21 mouse cellular contexts compared by ENCODE assay signal in the genomic region with DNA sequence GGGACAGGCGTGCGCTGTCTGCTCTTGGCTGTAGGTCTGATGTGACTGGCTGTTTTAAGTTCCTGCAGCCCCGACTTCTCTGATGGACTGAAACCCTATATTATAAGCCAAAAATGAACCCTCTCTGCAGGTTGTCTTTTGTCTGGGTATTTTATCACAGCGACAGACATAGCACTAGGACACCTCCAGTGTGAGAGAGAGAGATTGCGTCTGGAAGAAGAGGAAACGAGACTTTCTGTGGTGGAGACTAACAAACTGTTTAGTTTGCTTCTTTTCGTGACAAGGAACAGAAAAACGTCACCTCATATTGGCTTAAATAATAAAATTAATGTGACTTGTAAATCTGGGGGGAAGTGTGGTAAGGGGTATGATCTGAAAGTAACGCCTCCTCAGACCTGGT. TPM values are rescaled to one million over a fixed set of nuclear protein-coding genes. Genes with fewer than 3 reads are reported as not detected.
DNase-seq lines count a peak whose midpoint lies in the region; ATAC-seq and TF ChIP-seq lines count a peak whose summit lies in the region.
"Had no signal": no experiment of that assay in that cellular context is flagged by ENCODE, and none has a peak within 500 bp of the region (broad histone marks: within the 10 kb centered on the region; RNA-seq: fewer than 3 reads in every experiment).

No protein-coding gene starts in this region.

- no peaks in the 10 kb centered on the region for H3K27me3 ChIP-seq in lung, postnatal 0 days (replicated peaks; ENCODE audit: insufficient read depth, low read length)
- no peaks in the 10 kb centered on the region for H3K27me3 ChIP-seq in splenic B cell, adult 2 months (ENCODE audit: control insufficient read depth, insufficient read depth, low read length, poor library complexity, severe bottlenecking)
- peaks cover 4% of the 10 kb centered on the region; the same call in 1 of the 2 replicates for H3K27me3 ChIP-seq in neural tube, embryonic 15.5 days (replicated peaks)

- TF ChIP-seq CTCF in lung, postnatal 0 days (IDR thresholded peaks at IDR 0.05): no peak
- TF ChIP-seq CTCF in bone marrow, adult 2 months (IDR thresholded peaks at IDR 0.05; ENCODE audit: control insufficient read depth, insufficient read depth, low read length): no peak

- H3K79me2 ChIP-seq in macrophage (ENCODE audit: inconsistent target): peaks cover 4% of the 10 kb centered on the region

- H3K4me2 ChIP-seq in lung, postnatal 0 days (replicated peaks; ENCODE audit: low read depth, low read length): no peak overlapping the region
- no peak overlapping the region for H3K4me2 ChIP-seq in neural tube, embryonic 15.5 days
- H3K4me2 ChIP-seq: forebrain, embryonic 13.5 days; heart, embryonic 13.5 days; hindbrain, embryonic 12.5 days had no signal

- H3K36me3 ChIP-seq in lung, postnatal 0 days (ENCODE audit: insufficient read depth, low read length): no peaks in the 10 kb centered on the region
- H3K36me3 ChIP-seq in macrophage (ENCODE audit: inconsistent target): no peaks in the 10 kb centered on the region
- H3K36me3 ChIP-seq in splenic B cell, adult 2 months (ENCODE audit: control insufficient read depth, insufficient read depth, low read length, poor library complexity, severe bottlenecking): no peaks in the 10 kb centered on the region
- H3K36me3 ChIP-seq in neural tube, embryonic 15.5 days: no peaks in the 10 kb centered on the region
- H3K36me3 ChIP-seq: embryonic facial prominence, embryonic 10.5 days; heart, embryonic 13.5 days; hindbrain, embryonic 12.5 days had no signal

- H3K4me3 ChIP-seq in lung, postnatal 0 days (ENCODE audit: low read depth, low read length): no peak overlapping the region
- no peak overlapping the region for H3K4me3 ChIP-seq in bone marrow, adult 2 months (replicated peaks; ENCODE audit: control insufficient read depth, low read depth, low read length)
- H3K4me3 ChIP-seq in macrophage (ENCODE audit: inconsistent target): no peak overlapping the region
- H3K4me3 ChIP-seq in neural tube, embryonic 15.5 days (replicated peaks): no peak overlapping the region
- H3K4me3 ChIP-seq: embryonic facial prominence, embryonic 10.5 days; forebrain, embryonic 13.5 days; gastrocnemius, adult 2 months; heart, embryonic 13.5 days; hindbrain, embryonic 12.5 days had no signal

- H3K4me1 ChIP-seq in lung, postnatal 0 days (ENCODE audit: insufficient read depth, low read depth, low read length): 0 out of 2 replicates have a peak, but pooled peaks cover 2% of the 10 kb centered on the region
- peaks cover 5% of the 10 kb centered on the region for H3K4me1 ChIP-seq in bone marrow, adult 2 months (ENCODE audit: control insufficient read depth, insufficient read depth, low read length)
- peaks cover 7% of the 10 kb centered on the region for H3K4me1 ChIP-seq in neural tube, embryonic 15.5 days

- TF ChIP-seq EP300 in lung, postnatal 0 days (IDR thresholded peaks at IDR 0.05): no peak

- TF ChIP-seq POLR2A in bone marrow, adult 2 months (IDR thresholded peaks at IDR 0.05; ENCODE audit: borderline replicate concordance, control insufficient read depth, low read depth, low read length): no peak

- no peak for ATAC-seq in lung, postnatal 0 days
- ATAC-seq in neural tube, embryonic 15.5 days (ENCODE audit: low FRiP score): no peak
- ATAC-seq: forebrain, embryonic 13.5 days; hindbrain, embryonic 16.5 days; inflammation-experienced regulatory T-cells, adult 6 months had no signal

- H3K9me3 ChIP-seq in lung, postnatal 0 days (ENCODE audit: low read length): no peaks in the 10 kb centered on the region
- H3K9me3 ChIP-seq in neural tube, embryonic 15.5 days (replicated peaks): no peaks in the 10 kb centered on the region
- H3K9me3 ChIP-seq: embryonic facial prominence, embryonic 10.5 days; forebrain, embryonic 13.5 days; heart, embryonic 13.5 days; hindbrain, embryonic 12.5 days had no signal

- H3K27ac ChIP-seq in lung, postnatal 0 days (ENCODE audit: low read length): peak overlapping the region; percentile 59
- H3K27ac ChIP-seq in bone marrow, adult 2 months (ENCODE audit: control insufficient read depth, insufficient read depth, low read depth, low read length, poor library complexity): peak overlapping the region; percentile 57; the same call in 1 of the 2 replicates
- peak overlapping the region; percentile 58 for H3K27ac ChIP-seq in macrophage
- no peak overlapping the region for H3K27ac ChIP-seq in neural tube, embryonic 15.5 days (replicated peaks)
- H3K27ac ChIP-seq: embryonic facial prominence, embryonic 10.5 days; forebrain, embryonic 13.5 days; gastrocnemius, adult 2 months; heart, embryonic 13.5 days; hindbrain, embryonic 12.5 days had no signal

- no peak for DNase-seq in lung, postnatal 0 days (ENCODE audit: low spot score)
- DNase-seq in lung, postnatal 4 days: no peak
- peak; percentile 68 for DNase-seq in splenic B cell, adult 2 months (ENCODE audit: low read depth, low spot score)
- DNase-seq in urinary bladder, postnatal 10 days (ENCODE audit: low spot score): no peak
- no peak for DNase-seq in cerebellum, adult 9-11 months
- DNase-seq: adrenal gland, postnatal 10 days; cerebellum, adult 2 months; cerebellum, postnatal 14 days; gastrocnemius, adult 2 months; gastrocnemius, postnatal 25 days; heart, adult 11 months; heart, postnatal 4 days had no signal

- WGBS in lung, postnatal 0 days: 51% methylated on average over 9 of the region's 9 CpGs
- WGBS in bone marrow, adult 2 months: 27% methylated on average over 9 of the region's 9 CpGs
- WGBS in macrophage (ENCODE audit: missing documents): 22% methylated on average over 9 of the region's 9 CpGs
- WGBS in neural tube, embryonic 15.5 days: 61% methylated on average over 9 of the region's 9 CpGs

- H3K9ac ChIP-seq in lung, postnatal 0 days (replicated peaks; ENCODE audit: low read depth): no peak overlapping the region
- H3K9ac ChIP-seq in neural tube, embryonic 15.5 days (replicated peaks): no peak overlapping the region
- H3K9ac ChIP-seq: forebrain, embryonic 13.5 days; heart, embryonic 13.5 days; hindbrain, embryonic 12.5 days had no signal

RNA-seq across cellular contexts. Expression of a gene that starts 4.1 kb away (rescaled TPM):
- polyA plus RNA-seq in lung, postnatal 0 days (2015; fragmentation: Nextera tagmentation; extraction: Ambion mirVana): 160 and 169 TPM in 2 replicates
- 7.3 and 17.5 TPM in 2 replicates for polyA plus RNA-seq in bone marrow, adult 2 months (2011; ENCODE audit: insufficient read depth, insufficient read length, low replicate concordance, missing spikeins)
- total RNA-seq in macrophage (2018; cell fraction: chromatin; rRNA removed): 10 to 100 TPM in 4 of 26 experiments, 1 to 10 TPM in 22; 2.1 to 25.5 (median 6.7) TPM
- total RNA-seq in macrophage (2018; cell fraction: cytosol; rRNA removed): 10 to 100 TPM; 18.3 to 42.3 (median 27.8) TPM
- total RNA-seq in macrophage (2018; cell fraction: nucleus; rRNA removed): 10 to 100 TPM; 11.6 to 43.2 (median 22.6) TPM
- polyA plus RNA-seq in macrophage (2018): 30.7 to 45.3 TPM (median 34.4 TPM) in 3 replicates
- polyA plus RNA-seq in neural tube, embryonic 15.5 days (2015; fragmentation: Nextera tagmentation; extraction: Ambion mirVana): 102 and 112 TPM in 2 replicates

RNA-seq across cellular contexts. Expression of a gene that starts 17.1 kb away (rescaled TPM):
- polyA plus RNA-seq in lung, postnatal 0 days (2015; fragmentation: Nextera tagmentation; extraction: Ambion mirVana): 6.1 and 6.2 TPM in 2 replicates
- polyA plus RNA-seq in bone marrow, adult 2 months (2011; ENCODE audit: insufficient read depth, insufficient read length, low replicate concordance, missing spikeins): 1.6 and 1.9 TPM in 2 replicates
- 1 to 10 TPM in 9 of 26 experiments, under 1 TPM in 10, not detected in 7; 0.22 to 6.6 (median 0.96) TPM for total RNA-seq in macrophage (2018; cell fraction: chromatin; rRNA removed)
- total RNA-seq in macrophage (2018; cell fraction: cytosol; rRNA removed): 1 to 10 TPM in 19 of 26 experiments, under 1 TPM in 7; 0.29 to 5.9 (median 1.6) TPM
- 1 to 10 TPM in 11 of 26 experiments, under 1 TPM in 15; 0.18 to 9.5 (median 0.78) TPM for total RNA-seq in macrophage (2018; cell fraction: nucleus; rRNA removed)
- 1.9 to 6.9 TPM (median 5.2 TPM) in 3 replicates for polyA plus RNA-seq in macrophage (2018)
- polyA plus RNA-seq in neural tube, embryonic 15.5 days (2015; fragmentation: Nextera tagmentation; extraction: Ambion mirVana): 5.1 and 5.9 TPM in 2 replicates

RNA-seq across cellular contexts. Expression of a gene that starts 45.1 kb away (rescaled TPM):
- polyA plus RNA-seq in lung, postnatal 0 days (2015; fragmentation: Nextera tagmentation; extraction: Ambion mirVana): 27.3 and 30.9 TPM in 2 replicates
- 70.5 and 94.2 TPM in 2 replicates for polyA plus RNA-seq in bone marrow, adult 2 months (2011; ENCODE audit: insufficient read depth, insufficient read length, low replicate concordance, missing spikeins)
- 10 to 100 TPM in 24 of 26 experiments, 1 to 10 TPM in 2; 4.2 to 55.6 (median 24.0) TPM for total RNA-seq in macrophage (2018; cell fraction: chromatin; rRNA removed)
- 10 to 100 TPM; 20.1 to 46.3 (median 32.6) TPM for total RNA-seq in macrophage (2018; cell fraction: cytosol; rRNA removed)
- total RNA-seq in macrophage (2018; cell fraction: nucleus; rRNA removed): 10 to 100 TPM; 12.5 to 83.1 (median 29.6) TPM
- 25.7 to 72.6 TPM (median 28.7 TPM) in 3 replicates for polyA plus RNA-seq in macrophage (2018)
- 56.6 and 80.4 TPM in 2 replicates for polyA plus RNA-seq in neural tube, embryonic 15.5 days (2015; fragmentation: Nextera tagmentation; extraction: Ambion mirVana)

RNA-seq across cellular contexts. Expression of a gene that starts 45.6 kb away (rescaled TPM):
- polyA plus RNA-seq in lung, postnatal 0 days (2015; fragmentation: Nextera tagmentation; extraction: Ambion mirVana): 132 and 143 TPM in 2 replicates
- 132 and 165 TPM in 2 replicates for polyA plus RNA-seq in bone marrow, adult 2 months (2011; ENCODE audit: insufficient read depth, insufficient read length, low replicate concordance, missing spikeins)
- 1,000 to 10,000 TPM; 1,105 to 1,850 (median 1,369) TPM for total RNA-seq in macrophage (2018; cell fraction: chromatin; rRNA removed)
- total RNA-seq in macrophage (2018; cell fraction: cytosol; rRNA removed): 100 to 1,000 TPM; 104 to 207 (median 153) TPM
- 100 to 1,000 TPM; 611 to 930 (median 720) TPM for total RNA-seq in macrophage (2018; cell fraction: nucleus; rRNA removed)
- polyA plus RNA-seq in macrophage (2018): 164 to 188 TPM (median 188 TPM) in 3 replicates
- polyA plus RNA-seq in neural tube, embryonic 15.5 days (2015; fragmentation: Nextera tagmentation; extraction: Ambion mirVana): 103 and 106 TPM in 2 replicates

RNA-seq across cellular contexts. Expression of a gene that starts 54.8 kb away (rescaled TPM):
- 64.4 and 78.1 TPM in 2 replicates for polyA plus RNA-seq in lung, postnatal 0 days (2015; fragmentation: Nextera tagmentation; extraction: Ambion mirVana)
- 11.1 and 27.7 TPM in 2 replicates for polyA plus RNA-seq in bone marrow, adult 2 months (2011; ENCODE audit: insufficient read depth, insufficient read length, low replicate concordance, missing spikeins)
- 10 to 100 TPM; 29.9 to 65.9 (median 45.2) TPM for total RNA-seq in macrophage (2018; cell fraction: chromatin; rRNA removed)
- total RNA-seq in macrophage (2018; cell fraction: cytosol; rRNA removed): 100 to 1,000 TPM in 21 of 26 experiments, 10 to 100 TPM in 5; 91.2 to 131 (median 118) TPM
- total RNA-seq in macrophage (2018; cell fraction: nucleus; rRNA removed): 100 to 1,000 TPM in 3 of 26 experiments, 10 to 100 TPM in 23; 53.5 to 110 (median 76.6) TPM
- 53.8 to 84.8 TPM (median 83.9 TPM) in 3 replicates for polyA plus RNA-seq in macrophage (2018)
- 106 and 112 TPM in 2 replicates for polyA plus RNA-seq in neural tube, embryonic 15.5 days (2015; fragmentation: Nextera tagmentation; extraction: Ambion mirVana)
